Mouse (Mus musculus) inflammation-experienced regulatory T-cells (primary cell): ENCODE results near the gene D3Ertd751e. TPM values are rescaled to one million over a fixed set of nuclear protein-coding genes. Genes with fewer than 3 reads are reported as not detected.

ENCODE experiments used
- polyA plus RNA-seq, 2 experiments: library from polyadenylated mRNA; unstranded; fragments of 100-300 nt; shearing (Covaris generic); gene quantifications; one replicate each; pipeline ENCODE4 v1.2.1; 2017

D3Ertd751e gene
- polyA plus RNA-seq: 10 to 100 TPM; 13.5 to 16.2 TPM

DNA sequence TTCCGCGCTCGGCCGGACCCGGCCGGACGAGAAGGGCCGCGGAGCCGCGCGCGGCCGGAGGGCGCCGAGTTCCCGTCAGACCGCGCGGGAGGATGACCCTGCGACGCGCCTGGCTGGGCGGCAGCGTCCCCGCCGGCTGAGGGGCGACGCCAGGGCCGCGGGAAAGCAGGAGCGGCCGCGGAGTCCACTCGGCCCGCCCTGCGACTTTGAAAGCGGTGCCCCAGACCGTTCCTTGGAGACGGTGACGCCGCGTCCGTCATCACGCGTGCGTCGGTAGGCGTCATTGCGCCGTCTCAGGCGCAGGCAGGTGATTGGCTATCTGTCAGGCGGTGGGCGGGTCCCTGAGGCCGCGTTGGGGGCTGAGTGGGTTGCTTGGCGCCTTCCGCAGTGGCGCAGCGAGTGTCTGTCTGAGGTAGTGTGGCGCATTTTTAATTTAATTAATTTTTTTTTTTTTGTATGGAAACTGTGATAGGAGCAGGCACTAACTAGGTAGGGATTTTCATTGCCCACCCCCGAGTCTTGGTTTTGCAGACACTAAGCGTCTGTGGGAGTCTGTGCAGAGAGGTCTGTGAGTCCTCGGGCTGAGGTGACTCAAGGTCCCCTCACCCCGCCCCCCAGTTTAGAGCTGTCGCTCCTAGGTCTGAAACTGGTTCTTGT is at the start of gene D3Ertd751e, which contains the start of gene Sclt1:
Gene D3Ertd751e, plus strand, starts transcription at position 334 of the 657 bp plus-strand sequence.
Gene Sclt1, minus strand, starts transcription at position 237 of the 657 bp plus-strand sequence.

Other genes with a start within 250 kb of the D3Ertd751e start
- gene Jade1, start 186.9 kb upstream of the D3Ertd751e start, polyA plus RNA-seq: 10 to 100 TPM; 28.9 to 33.2 TPM
- gene Sclt1, start 97 bp upstream of the D3Ertd751e start, polyA plus RNA-seq: 10 to 100 TPM; 14.8 to 17.1 TPM